In genomic region chr4:123677060-123677804, GRCm38 (mm10) we compare ENCODE assay signal across 8 mouse cellular contexts. TPM values are rescaled to one million over a fixed set of nuclear protein-coding genes. Genes with fewer than 3 reads are reported as not detected.
DNase-seq lines count a peak whose midpoint lies in the region; ATAC-seq lines count a peak whose summit lies in the region.

No protein-coding gene starts in this region.

- H3K9ac ChIP-seq in embryonic facial prominence, embryonic 14.5 days (ENCODE audit: low read depth, low read length): peak overlapping the region; percentile 16; the same call in 1 of the 2 replicates
- H3K9ac ChIP-seq in neural tube, embryonic 14.5 days (replicated peaks; ENCODE audit: low read depth, low read length): peak overlapping the region; percentile 29; the same call in 1 of the 2 replicates

- no peaks in the 10 kb centered on the region for H3K27me3 ChIP-seq in embryonic facial prominence, embryonic 14.5 days (replicated peaks; ENCODE audit: control insufficient read depth, insufficient read depth, low read length)
- H3K27me3 ChIP-seq in neural tube, embryonic 14.5 days (ENCODE audit: control insufficient read depth, insufficient read depth, low read length): no peaks in the 10 kb centered on the region

- DNase-seq in adrenal gland, adult 2 months: peak; percentile 44
- no peak for DNase-seq in adrenal gland, adult 8-10 months
- peak; percentile 18 for DNase-seq in 3T3-L1 (ENCODE audit: low read depth, low spot score)
- DNase-seq in embryonic facial prominence, embryonic 14.5 days (ENCODE audit: low spot score): peak; percentile 75
- DNase-seq in layer of hippocampus, postnatal 14 days (ENCODE audit: low spot score in 2 of 2): peak; percentile 45 to 68
- DNase-seq in spleen, postnatal 36 days (ENCODE audit: low spot score in 2 of 2): no peak
- no peak for DNase-seq in gastrocnemius, postnatal 14 days

- H3K9me3 ChIP-seq in embryonic facial prominence, embryonic 14.5 days (ENCODE audit: control insufficient read depth, low read length): no peaks in the 10 kb centered on the region
- H3K9me3 ChIP-seq in neural tube, embryonic 14.5 days (ENCODE audit: control insufficient read depth, low read length): no peaks in the 10 kb centered on the region

- intact Hi-C loops in gastrocnemius, postnatal 14 days (cut with DNase I; ENCODE audit: low total_unique reads): no loop called here

- ATAC-seq in embryonic facial prominence, embryonic 14.5 days (ENCODE audit: low read depth): peak; percentile 71
- 0 out of 2 replicates have a peak, but pooled peaks have one; percentile 18 for ATAC-seq in neural tube, embryonic 14.5 days (ENCODE audit: low read depth)

- no peak overlapping the region for H3K4me2 ChIP-seq in embryonic facial prominence, embryonic 14.5 days (ENCODE audit: low read depth, low read length)
- H3K4me2 ChIP-seq in neural tube, embryonic 14.5 days (ENCODE audit: low read depth, low read length): no peak overlapping the region

- WGBS in embryonic facial prominence, embryonic 14.5 days: 23% methylated on average over 10 of the region's 10 CpGs
- WGBS in neural tube, embryonic 14.5 days: 15% methylated on average over 10 of the region's 10 CpGs

- peak overlapping the region; percentile 80 for H3K27ac ChIP-seq in embryonic facial prominence, embryonic 14.5 days (replicated peaks; ENCODE audit: low read depth, low read length)
- H3K27ac ChIP-seq in neural tube, embryonic 14.5 days (ENCODE audit: low read depth, low read length): peak overlapping the region; percentile 66

- no peak overlapping the region for H3K4me3 ChIP-seq in embryonic facial prominence, embryonic 14.5 days (ENCODE audit: low read depth, low read length)
- no peak overlapping the region for H3K4me3 ChIP-seq in neural tube, embryonic 14.5 days (ENCODE audit: low read depth, low read length)

- peaks cover 26% of the 10 kb centered on the region for H3K4me1 ChIP-seq in embryonic facial prominence, embryonic 14.5 days (ENCODE audit: control insufficient read depth, insufficient read depth, low read length)
- H3K4me1 ChIP-seq in neural tube, embryonic 14.5 days (ENCODE audit: control insufficient read depth, insufficient read depth, low read length): peaks cover 16% of the 10 kb centered on the region

- no peaks in the 10 kb centered on the region for H3K36me3 ChIP-seq in embryonic facial prominence, embryonic 14.5 days (ENCODE audit: control insufficient read depth, insufficient read depth, low read length)
- no peaks in the 10 kb centered on the region; the same call in 1 of the 2 replicates for H3K36me3 ChIP-seq in neural tube, embryonic 14.5 days (ENCODE audit: control insufficient read depth, insufficient read depth, low read length)

RNA-seq across cellular contexts. Expression of gene Macf1, which starts 6.9 kb away (rescaled TPM):
- 100 to 1,000 TPM; 122 to 138 TPM for total RNA-seq in adrenal gland, adult 2 months (2021)
- 29.1 and 37.6 TPM in 2 replicates for polyA plus RNA-seq in adrenal gland, adult 2 months (2012; rRNA removed)
- 100 to 1,000 TPM; 137 to 199 (median 157) TPM for total RNA-seq in adrenal gland, adult 8-10 months (2022)
- 70.5 and 80.5 TPM in 2 replicates for polyA plus RNA-seq in embryonic facial prominence, embryonic 14.5 days (2014; fragmentation: Nextera tagmentation; extraction: Ambion mirVana)
- 100 to 1,000 TPM; 226 to 248 TPM for total RNA-seq in layer of hippocampus, postnatal 14 days (2021)
- polyA plus RNA-seq in neural tube, embryonic 14.5 days (2014; fragmentation: Nextera tagmentation; extraction: Ambion mirVana): 111 and 144 TPM in 2 replicates
- total RNA-seq in gastrocnemius, postnatal 14 days (2021): 10 to 100 TPM; 76.5 to 88.0 TPM

RNA-seq across cellular contexts. Expression of gene Ndufs5, which starts 40.8 kb away (rescaled TPM):
- 100 to 1,000 TPM; 178 to 276 TPM for total RNA-seq in adrenal gland, adult 2 months (2021)
- 11.9 and 15.8 TPM in 2 replicates for polyA plus RNA-seq in adrenal gland, adult 2 months (2012; rRNA removed)
- 100 to 1,000 TPM; 141 to 205 (median 168) TPM for total RNA-seq in adrenal gland, adult 8-10 months (2022)
- 367 and 408 TPM in 2 replicates for polyA plus RNA-seq in embryonic facial prominence, embryonic 14.5 days (2014; fragmentation: Nextera tagmentation; extraction: Ambion mirVana)
- total RNA-seq in layer of hippocampus, postnatal 14 days (2021): 100 to 1,000 TPM; 178 to 208 TPM
- 485 and 586 TPM in 2 replicates for polyA plus RNA-seq in neural tube, embryonic 14.5 days (2014; fragmentation: Nextera tagmentation; extraction: Ambion mirVana)
- 100 to 1,000 TPM; 256 to 285 TPM for total RNA-seq in gastrocnemius, postnatal 14 days (2021)

Comparison
In these comparisons a context has a peak if more than half of its experiments do, and no peak if none do; other contexts are left out.
1. DNase-seq: peak in adrenal gland, adult 2 months (single experiment), 3T3-L1 (single experiment), embryonic facial prominence, embryonic 14.5 days (single experiment) and layer of hippocampus, postnatal 14 days (2 of 2); none in adrenal gland, adult 8-10 months (single experiment), spleen, postnatal 36 days (0 of 2) and gastrocnemius, postnatal 14 days (single experiment).